Mouse (Mus musculus): ENCODE results near the gene Tnrc18. TPM values are rescaled to one million over a fixed set of nuclear protein-coding genes. Genes with fewer than 3 reads are reported as not detected.

Tnrc18 gene
- total and polyA plus RNA-seq, 2 experiments from 2014 or later = 19.4 to 114 TPM

DNA sequence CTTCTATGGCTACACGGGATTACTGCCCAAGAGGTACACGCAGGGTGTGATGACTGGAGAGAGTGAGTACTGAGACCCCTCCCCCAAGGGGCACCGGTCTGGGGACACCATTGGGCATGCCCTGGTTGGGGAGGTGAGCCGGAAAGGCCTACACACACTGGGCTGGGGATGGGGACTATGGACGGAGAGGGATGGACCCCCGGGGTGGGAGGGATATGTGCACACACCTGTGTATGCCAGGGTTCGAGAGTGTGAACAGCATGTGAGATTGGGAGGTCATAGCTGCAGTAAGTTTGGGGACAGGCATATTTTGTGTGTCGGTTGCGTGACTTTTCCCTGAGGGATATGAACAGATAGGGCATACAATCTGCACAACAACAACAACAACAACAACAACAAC lies 102.4 kb downstream of the Tnrc18 start:
- DNase-seq (ENCODE audit: low spot score) (no peak), ATAC-seq (ENCODE audit: low FRiP score) (no peak)
- H3K27me3 ChIP-seq (ENCODE audit: insufficient read depth, low read length) = no peaks in the 10 kb centered on the region
- no peaks in the 10 kb centered on the region for H3K9me3 ChIP-seq (ENCODE audit: low read length)
- H3K4me2 ChIP-seq (ENCODE audit: low read depth, low read length, poor library complexity, severe bottlenecking) = no peak overlapping the region
- H3K4me1 ChIP-seq (ENCODE audit: insufficient read depth, low read length) = no peaks in the 10 kb centered on the region
- H3K9ac ChIP-seq (replicated peaks; ENCODE audit: low read length, poor library complexity, severe bottlenecking) = no peak overlapping the region
- H3K4me3 ChIP-seq (ENCODE audit: low read depth, low read length) = no peak overlapping the region
- peaks cover 54% of the 10 kb centered on the region for H3K36me3 ChIP-seq (ENCODE audit: insufficient read depth, low read length)
- no peak for TF ChIP-seq CTCF (IDR thresholded peaks at IDR 0.05)
- H3K27ac ChIP-seq (ENCODE audit: low read depth, low read length) = no peak overlapping the region
- WGBS = 87% methylated on average over 9 of the region's 9 CpGs

DNA sequence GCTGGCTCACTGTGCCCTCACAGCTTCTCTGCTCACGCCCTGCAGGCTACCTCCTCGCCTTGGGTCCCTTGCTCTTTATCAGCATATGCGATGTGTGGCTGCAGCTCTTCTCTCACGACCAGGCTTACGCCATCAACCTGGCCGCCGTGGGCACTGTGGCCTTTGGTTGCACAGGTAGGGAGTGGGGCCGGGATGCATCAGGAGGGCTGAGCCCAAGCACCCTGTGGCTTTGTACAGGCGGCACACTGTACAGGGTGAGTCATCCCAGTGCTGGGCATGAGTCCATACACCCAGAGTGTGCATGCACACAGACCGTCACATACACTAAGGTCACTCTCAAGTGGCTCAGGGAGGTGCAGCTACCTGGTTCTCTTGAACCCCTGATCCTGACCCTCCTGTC lies 103.5 kb downstream of the Tnrc18 start:
- H3K27me3 ChIP-seq (ENCODE audit: insufficient read depth, low read length) = no peaks in the 10 kb centered on the region
- no peak overlapping the region for H3K27ac ChIP-seq (ENCODE audit: low read depth, low read length)
- no peak for TF ChIP-seq CTCF (IDR thresholded peaks at IDR 0.05)
- H3K9ac ChIP-seq (replicated peaks; ENCODE audit: low read length, poor library complexity, severe bottlenecking) = no peak overlapping the region
- H3K4me1 ChIP-seq (ENCODE audit: insufficient read depth, low read length) = no peaks in the 10 kb centered on the region
- peaks cover 54% of the 10 kb centered on the region for H3K36me3 ChIP-seq (ENCODE audit: insufficient read depth, low read length)
- 94% methylated on average over 10 of the region's 10 CpGs for WGBS
- no peak overlapping the region for H3K4me3 ChIP-seq (ENCODE audit: low read depth, low read length)
- ATAC-seq (ENCODE audit: low FRiP score) (no peak), DNase-seq (ENCODE audit: low spot score) (no peak)
- no peak overlapping the region for H3K4me2 ChIP-seq (ENCODE audit: low read depth, low read length, poor library complexity, severe bottlenecking)
- no peaks in the 10 kb centered on the region for H3K9me3 ChIP-seq (ENCODE audit: low read length)

DNA sequence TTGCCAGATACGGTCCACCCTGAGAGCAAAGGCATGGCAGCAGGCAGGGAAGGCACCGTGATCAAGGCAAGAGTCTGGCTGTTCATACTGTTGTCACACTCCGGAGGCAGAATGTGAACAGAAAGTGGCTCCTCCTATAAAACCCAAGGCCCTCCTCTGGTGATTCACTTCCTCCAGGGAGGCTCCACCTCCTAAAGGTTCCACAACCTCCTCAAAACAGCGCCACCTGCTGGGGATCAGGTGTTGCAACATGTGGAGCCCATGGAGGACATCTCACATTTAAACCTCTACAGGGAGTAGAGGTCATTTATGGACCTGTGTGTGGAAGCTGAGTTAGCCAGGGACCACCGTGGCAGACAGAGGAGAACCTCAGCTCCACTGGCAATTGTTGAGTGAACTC lies 105.1 kb downstream of the Tnrc18 start:
- H3K4me3 ChIP-seq (ENCODE audit: low read depth, low read length) = no peak overlapping the region
- H3K4me1 ChIP-seq (ENCODE audit: insufficient read depth, low read length) = no peaks in the 10 kb centered on the region
- TF ChIP-seq CTCF (IDR thresholded peaks at IDR 0.05) = peak; percentile 66
- peaks cover 52% of the 10 kb centered on the region for H3K36me3 ChIP-seq (ENCODE audit: insufficient read depth, low read length)
- H3K27me3 ChIP-seq (ENCODE audit: insufficient read depth, low read length) = no peaks in the 10 kb centered on the region
- peak; percentile 25 for DNase-seq (ENCODE audit: low spot score)
- 90% methylated on average over 5 of the region's 5 CpGs for WGBS
- H3K9ac ChIP-seq (replicated peaks; ENCODE audit: low read length, poor library complexity, severe bottlenecking) = no peak overlapping the region
- H3K9me3 ChIP-seq (ENCODE audit: low read length) = no peaks in the 10 kb centered on the region
- no peak for ATAC-seq (ENCODE audit: low FRiP score)
- H3K4me2 ChIP-seq (ENCODE audit: low read depth, low read length, poor library complexity, severe bottlenecking) = no peak overlapping the region
- H3K27ac ChIP-seq (ENCODE audit: low read depth, low read length) = no peak overlapping the region

DNA sequence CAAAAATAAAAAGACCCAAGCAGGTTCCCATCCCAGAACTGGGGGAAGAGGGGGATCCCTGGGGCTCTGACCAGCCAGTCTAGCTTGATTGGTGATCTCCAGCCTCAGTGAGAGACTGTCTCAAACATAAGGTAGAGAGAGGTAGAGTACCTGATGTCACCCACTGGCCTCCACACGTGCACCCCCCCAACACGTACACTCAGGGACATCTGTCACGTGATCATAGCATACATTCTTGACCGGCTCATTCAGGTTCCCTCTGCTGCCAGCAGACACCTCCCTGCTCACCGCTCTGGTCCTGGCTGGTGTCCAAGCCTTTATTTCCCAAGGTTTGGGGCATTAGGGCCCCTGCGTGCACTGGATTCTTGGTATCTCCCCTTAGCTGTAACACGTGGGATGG lies 108.0 kb downstream of the Tnrc18 start:
- Histone ChIP-seq H3K4me1 (ENCODE audit: insufficient read depth, low read length) (no peaks in the 10 kb centered on the region), H3K4me3 (ENCODE audit: low read depth, low read length) (no peak overlapping the region), H3K27me3 (ENCODE audit: insufficient read depth, low read length) (no peaks in the 10 kb centered on the region), H3K4me2 (ENCODE audit: low read depth, low read length, poor library complexity, severe bottlenecking) (no peak overlapping the region), H3K27ac (ENCODE audit: low read depth, low read length) (no peak overlapping the region), H3K36me3 (ENCODE audit: insufficient read depth, low read length) (peaks cover 42% of the 10 kb centered on the region), H3K9ac (replicated peaks; ENCODE audit: low read length, poor library complexity, severe bottlenecking) (no peak overlapping the region), H3K9me3 (ENCODE audit: low read length) (no peaks in the 10 kb centered on the region)
- WGBS = 85% methylated on average over 7 of the region's 7 CpGs
- no peak for TF ChIP-seq CTCF (IDR thresholded peaks at IDR 0.05)
- ATAC-seq (ENCODE audit: low FRiP score) (no peak), DNase-seq (ENCODE audit: low spot score) (no peak)

DNA sequence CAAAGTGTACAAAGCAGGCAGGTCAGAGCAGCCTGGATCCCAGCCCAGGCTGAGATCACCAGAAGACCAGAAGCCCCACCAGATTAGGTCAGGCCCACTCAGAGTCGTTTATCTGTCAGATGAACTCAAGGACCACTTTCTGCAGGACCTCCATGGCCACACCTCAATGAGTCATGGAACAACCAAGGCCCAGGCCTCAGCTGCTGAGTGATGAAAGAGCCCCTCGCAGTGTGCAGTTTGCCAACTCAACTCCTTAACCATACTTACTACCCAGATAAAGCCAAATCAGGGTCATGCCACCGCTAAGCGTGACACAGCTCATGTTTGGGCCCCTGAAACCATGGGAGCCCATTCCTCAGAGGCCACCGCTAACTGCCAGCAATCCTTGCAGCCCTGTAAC lies 109.8 kb downstream of the Tnrc18 start:
- no peaks in the 10 kb centered on the region for H3K27me3 ChIP-seq (ENCODE audit: insufficient read depth, low read length)
- peaks cover 31% of the 10 kb centered on the region for H3K36me3 ChIP-seq (ENCODE audit: insufficient read depth, low read length)
- WGBS = 90% methylated on average over 5 of the region's 5 CpGs
- H3K4me2 ChIP-seq (ENCODE audit: low read depth, low read length, poor library complexity, severe bottlenecking) = no peak overlapping the region
- no peak overlapping the region for H3K9ac ChIP-seq (replicated peaks; ENCODE audit: low read length, poor library complexity, severe bottlenecking)
- no peak overlapping the region for H3K4me3 ChIP-seq (ENCODE audit: low read depth, low read length)
- no peaks in the 10 kb centered on the region for H3K9me3 ChIP-seq (ENCODE audit: low read length)
- DNase-seq (ENCODE audit: low spot score) (no peak), ATAC-seq (ENCODE audit: low FRiP score) (no peak)
- TF ChIP-seq CTCF (IDR thresholded peaks at IDR 0.05) = no peak
- H3K4me1 ChIP-seq (ENCODE audit: insufficient read depth, low read length) = peaks cover 5% of the 10 kb centered on the region
- H3K27ac ChIP-seq (ENCODE audit: low read depth, low read length) = no peak overlapping the region

DNA sequence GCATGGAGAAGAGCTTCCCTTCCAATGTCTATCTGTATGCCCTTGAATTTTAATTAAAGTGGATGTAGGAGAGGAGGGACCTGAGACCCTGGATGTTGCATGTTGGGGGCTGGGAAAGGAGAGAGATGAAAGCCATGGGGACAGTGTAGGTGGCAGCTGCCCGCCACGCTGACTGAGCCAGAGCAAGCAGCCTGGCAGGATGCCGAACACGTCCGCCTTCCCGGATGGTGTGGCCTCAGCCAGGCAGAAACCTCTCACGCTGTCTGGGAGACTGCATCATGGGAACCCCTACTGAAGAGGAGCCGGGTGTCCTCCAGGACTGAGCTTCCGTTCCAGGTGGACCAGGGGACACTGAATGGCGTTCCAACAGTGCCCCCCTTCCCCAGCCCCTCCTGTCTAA lies 113.9 kb downstream of the Tnrc18 start:
- peaks cover 5% of the 10 kb centered on the region for H3K4me1 ChIP-seq (ENCODE audit: insufficient read depth, low read length)
- peak overlapping the region; percentile 82; the same call in 1 of the 2 replicates for H3K9ac ChIP-seq (replicated peaks; ENCODE audit: low read length, poor library complexity, severe bottlenecking)
- peak overlapping the region; percentile 85 for H3K4me2 ChIP-seq (ENCODE audit: low read depth, low read length, poor library complexity, severe bottlenecking)
- TF ChIP-seq CTCF (IDR thresholded peaks at IDR 0.05) = no peak
- peak overlapping the region; percentile 62 for H3K4me3 ChIP-seq (ENCODE audit: low read depth, low read length)
- ATAC-seq (ENCODE audit: low FRiP score) (no peak), DNase-seq (ENCODE audit: low spot score) (peak; percentile 70)
- H3K36me3 ChIP-seq (ENCODE audit: insufficient read depth, low read length) = peaks cover 6% of the 10 kb centered on the region
- WGBS = 53% methylated on average over 10 of the region's 10 CpGs
- no peak overlapping the region for H3K27ac ChIP-seq (ENCODE audit: low read depth, low read length)
- no peaks in the 10 kb centered on the region for H3K9me3 ChIP-seq (ENCODE audit: low read length)
- no peaks in the 10 kb centered on the region for H3K27me3 ChIP-seq (ENCODE audit: insufficient read depth, low read length)
